Mouse (Mus musculus) heart, postnatal 0 days (tissue): ENCODE results near the gene Zfp598. TPM values are rescaled to one million over a fixed set of nuclear protein-coding genes. Genes with fewer than 3 reads are reported as not detected.

ENCODE experiments used
- ATAC-seq: fragments of 200-750 bp; cut with Nextera tagmentation; 2 replicates; pipeline ENCODE4 v1.8.0; 2017; ENCODE audit warnings: low read depth, moderate number of reproducible peaks, moderate library complexity; ENCODE audit not compliant: insufficient read depth
- DNase-seq: peaks from one replicate; pipeline ENCODE4 v3.0.0-alpha.2; 2016; ENCODE audit warnings: low spot score
- H3K27ac ChIP-seq: fragments of 300-500 bp; sonication (generic); 2 replicates; pipeline ENCODE4 v1.5.1; 2014; ENCODE audit warnings: low read depth, mild to moderate bottlenecking
- H3K27me3 ChIP-seq: fragments of 300-500 bp; sonication (generic); 2 replicates; pipeline ENCODE4 v1.6.1; 2014; ENCODE audit warnings: low read length, mixed read lengths; ENCODE audit not compliant: control insufficient read depth, insufficient read depth
- H3K36me3 ChIP-seq: fragments of 300-500 bp; sonication (generic); replicated peaks from 2 replicates; pipeline ENCODE4 v1.6.1; 2014; ENCODE audit warnings: low read length, mixed read lengths; ENCODE audit not compliant: control insufficient read depth, insufficient read depth
- H3K4me1 ChIP-seq: fragments of 300-500 bp; sonication (generic); 2 replicates; pipeline ENCODE4 v1.6.1; 2014; ENCODE audit warnings: antibody characterized with exemption; ENCODE audit not compliant: control insufficient read depth, insufficient read depth
- H3K4me2 ChIP-seq: fragments of 300-500 bp; sonication (generic); 2 replicates; pipeline ENCODE4 v1.6.1; 2014; ENCODE audit warnings: low read depth, mild to moderate bottlenecking, low read length, moderate library complexity
- H3K4me3 ChIP-seq: fragments of 300-500 bp; sonication (generic); 2 replicates; pipeline ENCODE4 v1.5.1; 2014; ENCODE audit warnings: low read depth, low read length
- H3K9ac ChIP-seq: fragments of 300-500 bp; sonication (generic); replicated peaks from 2 replicates; pipeline ENCODE4 v1.6.1; 2014; ENCODE audit warnings: low read depth, low read length, mixed read lengths
- H3K9me3 ChIP-seq: fragments of 300-500 bp; sonication (generic); replicated peaks from 2 replicates; pipeline ENCODE4 v1.6.1; 2016; ENCODE audit warnings: low read length; ENCODE audit not compliant: control insufficient read depth
- CTCF ChIP-seq: IDR thresholded peaks from 2 replicates; pipeline ENCODE4 v1.5.1; 2016; ENCODE audit warnings: antibody characterized with exemption, control low read depth, low read depth
- EP300 ChIP-seq: IDR thresholded peaks from 2 replicates; pipeline ENCODE4 v1.6.1; 2016; ENCODE audit warnings: antibody characterized with exemption, low read depth
- WGBS: fragments of 180-500 bp; shearing (Covaris S2); extraction: QIAGEN DNeasy Blood & Tissue Kit; methylation state at CpG from one replicate; pipeline ENCODE4 v1.1.7; 2014; 5-methylcytosine and 5-hydroxymethylcytosine counted together
- polyA plus RNA-seq: library from polyadenylated mRNA; unstranded; fragments of >200 nt; fragmentation: Nextera tagmentation; extraction: Ambion mirVana; gene quantifications from 2 replicates; pipeline ENCODE4 v1.2.1, GENCODE M21; 2015
- total RNA-seq: library from RNA; depleted of rRNA; stranded (reverse); fragments of >200 nt; gene quantifications from 2 replicates; pipeline ENCODE4 v1.2.3, GENCODE M21; 2014; ENCODE audit warnings: low replicate concordance

Gene Zfp598
- total and polyA plus RNA-seq, 2 experiments from 2014 or later, result 7.8 to 25.4 TPM

- peak; percentile 70 for DNase-seq
- H3K4me1 ChIP-seq, result peaks cover 16% of the 10 kb centered on the region
- peak overlapping the region; percentile 63 for H3K4me3 ChIP-seq
- peak; percentile 65 for ATAC-seq
- H3K27ac ChIP-seq, result peak overlapping the region; percentile 80
- no peaks in the 10 kb centered on the region for H3K9me3 ChIP-seq
- TF ChIP-seq CTCF (no peak), EP300 (no peak)
- peak overlapping the region; percentile 54 for H3K9ac ChIP-seq
- no peaks in the 10 kb centered on the region for H3K27me3 ChIP-seq
- WGBS, result 4% methylated on average over 22 of the region's 22 CpGs
- peaks cover 20% of the 10 kb centered on the region for H3K36me3 ChIP-seq
- peak overlapping the region; percentile 68 for H3K4me2 ChIP-seq
Measured at GRCm38 (mm10) chr17:24632813-24633449, 36.6 kb upstream of the Zfp598 start.

- H3K36me3 ChIP-seq, result peaks cover 20% of the 10 kb centered on the region
- peak overlapping the region; percentile 80; the same call in 1 of the 2 replicates for H3K27ac ChIP-seq
- 94% methylated on average over 11 of the region's 11 CpGs for WGBS
- TF ChIP-seq EP300 (no peak), CTCF (no peak)
- no peak overlapping the region for H3K4me3 ChIP-seq
- no peak for DNase-seq
- no peak overlapping the region for H3K9ac ChIP-seq
- ATAC-seq, result no peak
- H3K4me2 ChIP-seq, result no peak overlapping the region
- H3K27me3 ChIP-seq, result no peaks in the 10 kb centered on the region
- H3K4me1 ChIP-seq, result peaks cover 16% of the 10 kb centered on the region
- H3K9me3 ChIP-seq, result no peaks in the 10 kb centered on the region
Measured at GRCm38 (mm10) chr17:24633831-24634230, 35.7 kb upstream of the Zfp598 start.

- Histone ChIP-seq H3K4me3 (no peak overlapping the region), H3K4me1 (peaks cover 16% of the 10 kb centered on the region), H3K27me3 (no peaks in the 10 kb centered on the region), H3K36me3 (peaks cover 20% of the 10 kb centered on the region), H3K4me2 (no peak overlapping the region), H3K9ac (no peak overlapping the region), H3K27ac (0 out of 2 replicates have a peak overlapping the region, but pooled peaks have one; percentile 21), H3K9me3 (no peaks in the 10 kb centered on the region)
- TF ChIP-seq CTCF (no peak), EP300 (0 out of 2 replicates have a peak, but pooled peaks have one; percentile 52)
- ATAC-seq (peak; percentile 15), DNase-seq (no peak)
- 32% methylated on average over 4 of the region's 4 CpGs for WGBS
Measured at GRCm38 (mm10) chr17:24635024-24635423, 34.5 kb upstream of the Zfp598 start.

- H3K27ac ChIP-seq, result peak overlapping the region; percentile 21; the same call in 1 of the 2 replicates
- peaks cover 16% of the 10 kb centered on the region for H3K4me1 ChIP-seq
- H3K9ac ChIP-seq, result no peak overlapping the region
- WGBS, result 86% methylated on average over 5 of the region's 5 CpGs
- no peak overlapping the region for H3K4me2 ChIP-seq
- H3K4me3 ChIP-seq, result no peak overlapping the region
- peaks cover 24% of the 10 kb centered on the region for H3K36me3 ChIP-seq
- no peak for TF ChIP-seq CTCF
- no peak for TF ChIP-seq EP300
- ATAC-seq, result no peak
- no peak for DNase-seq
- H3K27me3 ChIP-seq, result no peaks in the 10 kb centered on the region
- H3K9me3 ChIP-seq, result no peaks in the 10 kb centered on the region
Measured at GRCm38 (mm10) chr17:24635694-24636093, 33.8 kb upstream of the Zfp598 start.

- Histone ChIP-seq H3K4me1 (peaks cover 12% of the 10 kb centered on the region), H3K4me3 (no peak overlapping the region), H3K36me3 (peaks cover 28% of the 10 kb centered on the region), H3K9ac (no peak overlapping the region), H3K9me3 (no peaks in the 10 kb centered on the region), H3K27me3 (no peaks in the 10 kb centered on the region), H3K27ac (no peak overlapping the region), H3K4me2 (no peak overlapping the region)
- 66% methylated on average over 5 of the region's 5 CpGs for WGBS
- ATAC-seq, result no peak
- DNase-seq, result no peak
- TF ChIP-seq EP300 (0 out of 2 replicates have a peak, but pooled peaks have one; percentile 21), CTCF (no peak)
Measured at GRCm38 (mm10) chr17:24636781-24637481, 32.6 kb upstream of the Zfp598 start.
